Mouse (Mus musculus): ENCODE data around the gene Mpg. TPM values are rescaled to one million over a fixed set of nuclear protein-coding genes. Genes with fewer than 3 reads are reported as not detected.

Gene Mpg
- total RNA-seq, 2 experiments from 2014 or later: 4.5 to 5.0 TPM

DNA sequence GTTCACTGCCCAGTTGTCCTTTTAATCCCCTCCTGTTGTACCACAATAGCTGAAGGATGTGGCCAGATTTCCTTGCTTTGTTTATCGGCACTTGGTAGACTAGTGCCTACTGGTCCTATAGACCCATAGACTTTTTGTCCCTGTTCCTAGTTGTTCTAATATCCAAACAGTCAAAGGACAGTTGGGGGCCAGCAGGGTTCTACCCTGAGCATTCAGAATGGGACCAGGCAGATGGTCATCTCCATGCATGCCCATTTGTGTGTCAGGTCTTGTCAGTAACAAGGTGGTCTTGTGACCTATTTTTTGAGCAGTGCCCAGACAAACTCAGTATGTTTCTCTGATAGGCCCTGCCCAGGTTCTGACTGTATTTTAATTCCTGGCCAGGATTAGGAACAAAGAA is 736 bp downstream of the Mpg start:
- intact Hi-C loops (cut with DNase I): no loop called here
- no peak for DNase-seq

GRCm38 (mm10) chr11:32227555-32227954 is 1.2 kb downstream of the Mpg start:
- intact Hi-C loops (cut with DNase I): no loop called here
- no peak for DNase-seq

DNA sequence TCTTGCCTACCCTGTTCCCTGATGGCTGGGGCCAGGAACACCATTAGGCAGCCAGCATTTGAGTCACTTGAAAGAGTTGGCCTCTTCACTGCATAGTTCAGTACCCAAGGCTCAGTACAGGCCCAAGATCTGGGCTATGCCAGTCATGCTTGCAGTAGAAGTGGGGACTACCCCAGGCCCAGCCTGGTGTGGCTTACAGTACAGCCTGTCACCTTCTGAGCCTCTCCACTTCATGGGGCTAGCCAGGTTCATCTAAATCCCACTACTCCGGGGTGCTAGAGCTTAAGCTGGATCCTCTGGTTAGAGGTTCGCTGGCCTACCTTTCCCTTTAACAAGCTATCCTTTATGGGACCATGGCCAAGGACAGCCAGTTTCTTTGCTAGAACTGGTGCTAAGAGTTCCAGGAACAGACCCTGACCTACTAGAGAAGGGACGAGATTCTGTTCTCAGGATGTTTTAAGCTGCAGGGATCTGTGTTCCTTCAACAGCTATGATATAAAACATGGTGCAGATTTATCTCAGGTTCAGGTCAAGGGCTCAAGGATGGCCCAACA is 2.1 kb downstream of the Mpg start:
- intact Hi-C loops (cut with DNase I): no loop called here
- DNase-seq: no peak

GRCm38 (mm10) chr11:32230220-32230619 is 3.9 kb downstream of the Mpg start:
- intact Hi-C loops (cut with DNase I): no loop called here
- no peak for DNase-seq

GRCm38 (mm10) chr11:32231125-32231524 is 4.8 kb downstream of the Mpg start:
- intact Hi-C loops (cut with DNase I): no loop called here
- DNase-seq: no peak

- intact Hi-C loops (cut with DNase I): no loop called here
- DNase-seq: no peak
These were observed 6.5 kb downstream of the Mpg start for GRCm38 (mm10) chr11:32232848-32233247.

GRCm38 (mm10) chr11:32233895-32234294 is 7.6 kb downstream of the Mpg start:
- intact Hi-C loops (cut with DNase I): no loop called here
- no peak for DNase-seq

- DNase-seq: no peak
- intact Hi-C loops (cut with DNase I): no loop called here
These were observed 8.6 kb downstream of the Mpg start for GRCm38 (mm10) chr11:32234816-32235485.

- intact Hi-C loops (cut with DNase I): no loop called here
- peak; percentile 60 to 77 for DNase-seq
These were observed 9.3 kb downstream of the Mpg start for GRCm38 (mm10) chr11:32235646-32236045.

GRCm38 (mm10) chr11:32236132-32236531 is 9.8 kb downstream of the Mpg start:
- intact Hi-C loops (cut with DNase I): no loop called here

GRCm38 (mm10) chr11:32236712-32237410 is 10.6 kb downstream of the Mpg start:
- intact Hi-C loops (cut with DNase I): no loop called here

More at GRCm38 (mm10) chr11:32236132-32236531, 9.8 kb downstream of the Mpg start:
- no peak for DNase-seq

GRCm38 (mm10) chr11:32237411-32237795 is 11.1 kb downstream of the Mpg start:
- intact Hi-C loops (cut with DNase I): no loop called here

More at GRCm38 (mm10) chr11:32236712-32237410, 10.6 kb downstream of the Mpg start:
- peak in 1 of 2 experiments; percentile 49 for DNase-seq

GRCm38 (mm10) chr11:32238093-32238860 is 12.0 kb downstream of the Mpg start:
- intact Hi-C loops (cut with DNase I): loop anchor here (1.0 to 2.0 kb wide), 2 partner anchors 23 to 55 kb away; no protein-coding TSS in a partner anchor
- DNase-seq: peak; percentile 58 to 65

More at GRCm38 (mm10) chr11:32237411-32237795, 11.1 kb downstream of the Mpg start:
- DNase-seq: no peak

- intact Hi-C loops (cut with DNase I): no loop called here
- DNase-seq: no peak
These were observed 15.1 kb downstream of the Mpg start for GRCm38 (mm10) chr11:32241391-32241790.

DNA sequence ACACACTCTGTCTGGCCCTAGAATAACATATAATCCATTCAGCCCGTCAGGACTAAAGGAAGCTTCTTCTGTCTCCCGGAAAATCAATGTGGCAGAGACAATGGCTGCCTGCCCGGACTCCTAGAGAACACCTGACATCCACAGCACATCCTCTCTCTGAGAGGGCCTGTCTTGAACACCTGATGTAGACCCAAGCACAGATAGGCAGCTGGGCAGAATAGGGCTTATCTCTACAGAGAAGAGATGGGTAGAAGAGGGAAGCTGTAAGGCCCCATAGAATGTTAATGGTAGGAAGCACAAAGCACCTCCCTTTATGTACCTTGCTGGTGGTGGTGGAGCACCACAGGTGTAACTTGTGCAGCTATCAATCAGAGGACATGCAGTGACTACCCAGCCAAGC is 15.9 kb downstream of the Mpg start:
- intact Hi-C loops (cut with DNase I): no loop called here
- DNase-seq: no peak

DNA sequence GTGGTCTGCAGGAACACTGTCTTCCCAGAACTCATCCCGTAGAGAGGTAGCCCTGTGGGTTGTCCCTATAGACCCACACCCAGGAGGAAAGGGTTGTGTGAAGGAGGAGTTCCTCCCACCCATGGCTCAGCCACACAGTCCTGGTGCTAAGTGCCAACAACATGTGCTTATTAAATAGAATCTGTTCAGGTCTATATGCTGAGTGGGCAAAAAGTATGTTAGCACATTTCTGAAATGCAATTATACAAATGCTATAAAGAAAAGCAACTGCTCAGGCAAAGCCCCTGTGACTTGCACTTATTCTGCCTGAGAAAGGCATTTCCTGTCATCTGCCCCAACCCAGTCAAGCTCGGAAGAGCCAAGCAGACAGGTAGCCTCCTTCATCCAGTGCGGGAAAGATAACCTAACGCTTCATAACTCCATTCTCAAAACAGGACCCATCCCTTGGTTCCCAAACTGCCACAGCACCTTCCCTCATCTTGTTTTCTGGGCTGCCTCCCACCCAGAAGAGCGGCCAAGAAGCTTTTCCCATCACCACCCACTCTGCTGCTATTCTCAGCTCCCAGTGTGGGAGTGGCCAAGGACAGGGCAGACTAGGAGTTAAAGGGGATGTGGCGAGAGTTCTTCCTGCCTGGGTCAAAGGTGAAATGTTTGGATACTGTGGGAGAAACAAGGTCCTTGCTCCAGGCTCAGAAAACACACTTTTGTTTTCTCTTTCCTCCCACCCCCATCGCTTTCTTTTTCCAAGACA is 17.1 kb downstream of the Mpg start:
- intact Hi-C loops (cut with DNase I): no loop called here

GRCm38 (mm10) chr11:32244064-32244463 is 17.8 kb downstream of the Mpg start:
- peak in 1 of 2 experiments; percentile 51 for DNase-seq
- intact Hi-C loops (cut with DNase I): no loop called here

More for the DNA sequence above, 17.1 kb downstream of the Mpg start:
- DNase-seq: no peak

- intact Hi-C loops (cut with DNase I): no loop called here
- DNase-seq: no peak
These were observed 18.3 kb downstream of the Mpg start for GRCm38 (mm10) chr11:32244617-32245016.

DNA sequence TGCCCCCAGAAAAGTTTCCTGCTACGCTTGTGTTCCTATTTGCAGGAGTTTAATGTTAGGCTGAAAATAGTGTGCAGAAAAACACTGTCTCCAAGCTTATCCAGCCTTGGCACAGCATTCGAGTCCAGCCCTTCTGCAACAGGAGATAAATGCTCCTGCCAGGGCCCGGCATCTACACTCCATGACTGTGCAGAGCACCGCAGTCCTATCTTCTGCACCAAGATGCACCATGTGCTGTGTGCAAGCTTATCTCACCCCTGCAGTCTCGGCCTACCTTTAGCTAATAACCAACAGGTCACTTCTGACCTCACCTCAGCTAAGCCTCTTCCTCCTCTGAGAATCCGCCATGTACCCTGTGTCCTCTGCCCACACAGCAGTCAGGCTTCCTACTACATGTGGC is 19.3 kb downstream of the Mpg start:
- no peak for DNase-seq
- intact Hi-C loops (cut with DNase I): no loop called here

GRCm38 (mm10) chr11:32247068-32247467 is 20.8 kb downstream of the Mpg start:
- intact Hi-C loops (cut with DNase I): no loop called here
- no peak for DNase-seq

Measured in gastrocnemius, postnatal 36 days (tissue).